Mouse (Mus musculus) brain, embryonic 14.5 days (tissue): ENCODE data around the gene Ephb2.

Experiments
- CTCF ChIP-seq: fragments of 200-500 bp; IDR thresholded peaks from 2 replicates; pipeline ENCODE4 v1.5.1; 2012; ENCODE audit warnings: inconsistent platforms, mild to moderate bottlenecking, moderate library complexity, borderline replicate concordance; ENCODE audit not compliant: insufficient read depth, insufficient read length; ENCODE audit errors: extremely low read depth
- POLR2A ChIP-seq: fragments of 200-500 bp; IDR thresholded peaks from 2 replicates; pipeline ENCODE4 v1.6.1; 2012; ENCODE audit warnings: mild to moderate bottlenecking, inconsistent platforms, borderline replicate concordance; ENCODE audit not compliant: poor library complexity, insufficient read depth, insufficient read length, severe bottlenecking; ENCODE audit errors: extremely low read depth

DNA sequence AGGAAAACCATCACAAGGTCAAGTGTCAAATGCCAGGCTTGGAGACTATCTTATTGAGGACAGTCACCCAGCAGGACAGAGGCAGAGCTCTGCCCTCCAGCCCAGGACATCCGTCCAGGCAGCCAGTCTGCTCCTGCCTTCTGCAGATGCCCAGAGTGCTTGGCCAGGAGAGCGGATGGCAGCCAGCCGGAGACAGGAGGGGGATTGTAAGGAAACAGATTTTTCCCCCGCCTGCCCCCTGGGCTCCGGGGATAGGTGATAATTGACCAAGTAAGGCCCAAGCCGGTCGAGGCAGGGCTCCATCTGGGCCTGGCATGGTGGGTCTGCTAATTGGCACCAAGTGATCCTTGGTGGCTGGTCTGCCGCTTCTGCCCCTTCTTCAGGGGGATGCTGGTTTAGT is 133.3 kb downstream of the Ephb2 start:
- TF ChIP-seq CTCF (no peak), POLR2A (no peak)
